Mouse (Mus musculus): ENCODE measurements around the gene 4931428F04Rik. TPM values are rescaled to one million over a fixed set of nuclear protein-coding genes. Genes with fewer than 3 reads are reported as not detected.
"Not testable (repeated sequence)": the region's sequence is repeated elsewhere in the genome, so short reads cannot be mapped to it uniquely, and the experiment has no call there.

The 4931428F04Rik gene
- polyA plus RNA-seq, 1 experiment from 2014 or later, result 3.2 TPM

DNA sequence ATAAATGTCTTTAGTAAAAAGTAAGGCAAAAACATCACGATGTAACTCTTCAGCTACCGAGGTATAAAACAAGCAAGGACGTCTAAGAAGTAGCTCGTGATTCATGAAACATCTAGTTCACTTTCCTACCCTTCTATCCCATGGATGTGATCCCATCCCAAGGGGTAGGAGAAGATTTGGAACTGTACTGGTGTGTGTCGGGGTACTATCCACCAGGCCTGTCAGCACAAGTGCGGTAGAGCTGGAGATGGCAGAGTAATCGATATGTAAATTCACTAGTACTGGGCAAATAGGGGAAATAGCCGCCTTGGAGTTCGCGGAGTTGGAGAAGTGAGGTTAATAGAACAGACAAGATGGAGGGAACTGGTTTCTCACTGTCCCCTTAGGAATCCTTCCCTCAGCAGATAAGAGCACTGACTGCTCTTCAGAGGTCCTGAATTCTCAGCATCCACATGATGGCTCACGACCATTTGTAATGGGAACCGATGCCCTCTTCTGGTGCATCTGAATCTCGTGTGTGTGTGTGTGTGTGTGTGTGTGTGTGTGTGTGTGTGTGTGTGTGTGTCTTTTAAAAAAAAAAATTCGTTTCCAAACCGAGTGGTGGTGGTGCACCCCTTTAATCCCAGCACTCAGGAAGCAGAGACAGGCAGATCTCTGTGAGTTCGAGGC, 26.3 kb downstream of the 4931428F04Rik start:
- DNase-seq (ENCODE audit: low spot score), result no peak

DNA sequence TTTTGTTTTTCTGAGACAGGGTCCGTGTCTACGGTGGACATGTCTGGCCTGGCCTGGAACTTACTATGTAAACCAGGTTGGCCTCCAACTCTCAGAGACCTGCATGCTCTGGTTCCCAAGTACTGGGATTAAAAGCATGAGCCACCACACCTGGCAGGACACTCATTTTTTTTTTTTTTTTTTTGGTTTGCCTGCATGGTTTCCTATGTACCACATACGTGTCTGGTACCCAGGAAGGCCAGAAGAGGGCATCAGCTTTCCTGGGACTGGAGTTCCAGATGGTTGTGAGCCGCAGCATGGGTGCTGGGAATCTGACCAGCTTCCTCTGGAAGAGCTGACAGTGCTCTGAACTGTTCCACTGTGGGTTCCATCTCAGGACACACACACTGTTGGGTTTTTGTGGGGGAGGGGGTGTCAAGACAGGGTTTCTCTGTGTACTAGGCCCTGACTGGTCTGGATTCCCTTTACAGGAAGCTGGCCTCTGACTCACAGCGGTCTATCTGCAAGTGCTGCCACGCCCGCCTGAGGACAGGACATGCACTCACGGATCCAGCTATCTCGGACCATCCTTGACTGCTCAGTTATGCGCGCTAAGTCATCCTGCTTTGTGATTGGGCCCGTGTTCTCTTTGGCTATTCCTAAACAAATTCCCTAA, 28.2 kb downstream of the 4931428F04Rik start:
- DNase-seq (ENCODE audit: low spot score), result no peak

DNA sequence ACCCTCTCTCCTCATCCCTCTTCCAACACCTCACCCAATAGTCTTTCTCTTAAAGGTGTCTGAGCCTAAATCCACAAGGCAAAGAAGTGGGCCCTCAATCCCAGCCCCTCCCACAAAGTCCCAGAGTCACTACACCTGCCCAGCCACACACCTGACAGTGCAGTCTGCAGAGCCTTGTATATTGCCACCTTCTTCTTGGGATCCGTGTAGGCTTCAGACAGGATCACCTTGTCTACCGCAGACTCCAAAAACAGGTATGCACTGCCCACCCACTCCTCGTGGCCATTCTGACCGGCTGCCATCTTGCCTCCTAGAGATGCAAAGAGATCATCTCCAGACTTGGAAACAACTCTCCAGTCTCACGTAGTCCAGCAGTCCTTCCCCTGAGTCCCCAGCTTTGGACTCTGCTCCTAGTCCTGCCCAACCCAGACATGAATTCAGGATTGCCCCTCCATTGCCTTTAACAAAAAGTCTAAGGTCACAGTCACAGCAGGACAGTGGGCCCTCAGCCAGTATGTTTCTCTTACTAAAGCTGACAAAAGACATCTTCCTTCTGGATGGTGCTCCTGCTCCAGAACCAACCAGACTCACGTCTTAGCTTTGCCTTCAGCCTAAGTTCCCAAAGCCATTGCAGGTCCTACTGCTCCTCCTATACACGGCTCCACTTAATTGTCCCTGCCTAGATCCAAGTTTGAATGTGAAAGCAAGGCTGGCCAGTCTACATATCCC, 29.1 kb downstream of the 4931428F04Rik start:
- no peak for DNase-seq (ENCODE audit: low spot score)

DNA sequence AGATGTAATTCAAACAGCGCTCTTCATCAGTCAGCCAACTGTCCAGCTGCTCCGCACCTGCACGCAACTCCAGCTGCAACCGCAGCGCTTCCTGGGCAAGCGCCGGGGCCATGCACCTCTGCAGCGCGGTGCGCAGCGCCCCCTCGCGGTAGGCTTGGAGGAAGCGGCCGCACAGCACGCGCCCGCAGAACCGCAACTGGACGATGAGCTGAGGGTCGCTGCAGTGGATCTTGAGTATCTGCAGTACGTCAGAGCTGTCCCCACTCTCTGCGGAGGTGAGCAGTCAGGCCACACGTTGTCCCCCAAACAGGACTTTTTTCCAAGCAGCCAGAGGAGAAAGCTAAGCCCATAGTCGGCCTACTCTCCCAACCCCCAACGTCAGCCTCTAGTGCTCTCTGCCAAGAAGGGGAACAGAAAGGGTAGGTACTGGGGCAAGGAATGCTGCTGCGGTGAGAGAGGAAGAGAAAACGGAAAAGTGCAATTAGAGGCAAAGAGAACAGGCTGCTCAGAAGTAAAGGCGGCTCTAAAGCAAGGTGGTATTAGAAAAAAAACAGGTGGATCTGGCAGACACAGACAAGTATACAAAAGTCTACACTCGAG, 29.8 kb downstream of the 4931428F04Rik start:
- DNase-seq (ENCODE audit: low spot score), result peak; percentile 88

DNA sequence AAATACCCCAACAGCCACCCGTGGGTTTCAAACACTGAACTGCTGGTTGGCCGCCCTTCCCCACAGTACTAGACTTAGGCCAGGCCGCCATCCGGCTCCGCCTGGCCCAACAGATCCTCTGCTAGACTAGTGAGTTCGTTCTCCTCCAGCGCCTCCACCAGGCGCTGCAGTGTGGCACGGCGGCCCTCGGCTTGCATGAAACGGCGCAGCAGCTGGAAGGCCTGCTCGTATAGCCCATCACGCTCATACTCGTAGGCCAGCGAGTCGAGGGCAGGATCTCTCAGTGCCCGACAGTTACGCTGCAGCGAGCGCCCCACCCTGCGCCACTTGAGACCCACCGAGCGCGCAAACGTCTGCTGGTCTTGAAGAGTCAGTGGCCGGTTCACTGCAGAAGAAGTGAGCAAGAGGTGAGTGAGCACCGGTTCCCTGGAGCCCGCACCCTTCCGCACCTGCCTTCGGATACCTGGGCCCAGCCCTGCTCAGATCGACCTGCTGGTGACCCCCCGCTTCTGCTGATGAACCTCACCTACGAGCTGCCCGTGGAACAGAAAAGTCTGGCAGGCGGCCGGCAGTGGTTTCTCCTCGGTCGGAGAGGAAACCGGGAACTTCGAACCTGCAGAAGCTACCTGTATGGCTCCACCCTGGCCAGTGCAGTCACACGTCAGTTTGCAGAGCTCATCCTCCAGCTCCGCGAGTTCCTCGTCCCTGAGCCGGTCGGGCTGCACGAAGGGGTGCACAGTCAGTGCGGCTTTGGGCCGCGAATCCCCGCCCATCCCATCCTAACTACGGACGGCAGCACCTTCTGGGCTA, 30.5 kb downstream of the 4931428F04Rik start:
- DNase-seq (ENCODE audit: low spot score), result peak; percentile 6

DNA sequence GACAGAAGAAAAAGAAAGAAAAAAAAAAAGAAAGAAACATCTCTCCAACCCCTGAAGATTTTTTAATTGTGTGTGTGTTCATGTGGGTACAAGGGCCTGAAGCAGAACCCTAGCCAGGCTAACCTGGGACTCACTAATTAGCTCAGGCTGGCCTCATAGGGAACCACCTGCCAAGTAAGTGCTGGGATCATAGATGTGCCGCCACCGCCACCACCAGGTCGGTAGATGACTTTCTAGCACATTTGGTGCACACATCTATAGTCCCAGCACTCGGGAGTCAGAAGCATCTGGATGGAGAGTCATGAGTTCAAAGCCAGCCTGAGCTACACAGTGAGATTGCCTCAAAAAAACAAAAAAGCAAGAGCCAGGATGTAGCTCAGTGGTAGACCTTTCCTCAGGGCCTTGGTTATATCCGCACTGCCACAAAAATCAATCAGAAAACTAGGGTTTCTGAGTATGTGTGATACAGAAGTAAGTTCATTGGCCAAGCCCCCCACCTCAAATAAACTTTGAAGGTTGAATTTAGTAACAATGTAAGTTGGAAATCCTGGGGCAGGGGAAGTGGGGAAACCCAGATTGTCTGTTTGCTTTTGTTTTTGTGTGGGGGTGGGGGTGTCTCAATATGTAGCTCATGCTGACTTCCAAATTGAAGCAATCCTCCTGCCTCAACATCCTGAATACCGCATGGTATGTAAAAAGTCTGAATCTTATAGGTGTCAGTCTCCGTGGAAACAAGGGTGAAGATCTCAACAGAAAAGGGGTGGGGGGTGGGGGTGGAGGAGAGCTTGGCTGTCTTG, 32.1 kb downstream of the 4931428F04Rik start:
- no peak for DNase-seq (ENCODE audit: low spot score)

DNA sequence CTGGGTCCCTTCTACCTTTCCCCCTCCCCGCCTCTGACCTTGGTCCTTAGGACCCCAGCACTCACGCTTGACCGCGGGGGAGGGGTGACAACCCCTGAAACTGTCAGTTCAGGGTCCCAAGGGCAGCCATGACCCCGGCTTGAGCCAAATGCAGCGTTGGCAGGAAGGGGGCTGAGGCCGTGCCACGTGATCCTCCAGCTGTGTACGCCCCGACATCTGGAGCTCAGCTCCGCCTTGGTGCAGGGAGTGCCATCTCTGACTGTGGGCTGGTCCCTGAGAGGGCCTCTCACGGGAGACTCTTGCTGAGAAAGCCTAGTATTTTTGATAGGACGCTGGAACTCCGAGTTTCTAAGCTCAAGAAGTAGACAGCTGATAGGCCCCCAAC, 34.7 kb downstream of the 4931428F04Rik start, which contains the start of gene B3gnt9:
TSS of gene B3gnt9 (minus strand) at position 188 of the 385 bp plus-strand sequence.
- DNase-seq (ENCODE audit: low spot score), result peak; percentile 85

DNA sequence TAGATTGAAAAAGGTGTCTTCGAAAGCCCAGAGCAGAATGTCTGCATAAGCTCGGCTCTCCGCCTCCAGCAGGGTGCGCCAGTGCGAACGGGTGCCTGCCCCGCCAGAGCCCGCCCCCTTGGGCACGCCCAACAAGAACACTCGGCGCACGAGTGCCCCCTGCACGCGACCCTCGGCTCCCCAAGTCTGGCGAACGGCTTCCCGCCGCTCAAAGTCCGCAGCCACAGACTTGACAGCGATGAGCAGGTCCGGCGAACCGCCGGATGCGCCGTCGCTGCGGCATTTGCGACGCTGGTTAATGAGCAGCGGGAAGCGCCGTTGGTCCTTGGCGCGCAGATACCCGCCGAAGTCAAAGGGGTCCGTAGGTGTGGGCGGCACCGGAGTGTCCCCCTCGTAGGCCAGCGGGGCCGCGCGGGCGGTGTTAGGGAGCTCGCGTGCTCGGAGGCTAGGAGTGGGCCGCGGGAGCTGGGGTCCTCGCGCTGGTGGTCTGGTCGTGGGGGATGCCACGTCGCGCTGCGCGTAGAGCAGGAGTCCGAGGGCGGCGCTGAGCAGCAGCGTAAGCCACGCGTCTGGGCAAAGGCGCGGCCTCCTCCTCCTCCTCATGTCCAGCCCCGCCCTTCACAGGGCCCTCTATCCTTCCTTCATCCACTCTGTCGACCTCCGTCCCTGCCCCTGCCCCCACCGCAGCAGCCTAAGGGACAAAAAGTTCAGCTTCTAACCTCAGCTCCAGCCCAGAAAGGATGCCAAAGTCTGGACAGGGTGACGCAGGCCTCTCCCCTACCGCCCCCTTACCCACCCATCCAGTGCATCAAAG, 35.3 kb downstream of the 4931428F04Rik start:
- peak; percentile 91 for DNase-seq (ENCODE audit: low spot score)

DNA sequence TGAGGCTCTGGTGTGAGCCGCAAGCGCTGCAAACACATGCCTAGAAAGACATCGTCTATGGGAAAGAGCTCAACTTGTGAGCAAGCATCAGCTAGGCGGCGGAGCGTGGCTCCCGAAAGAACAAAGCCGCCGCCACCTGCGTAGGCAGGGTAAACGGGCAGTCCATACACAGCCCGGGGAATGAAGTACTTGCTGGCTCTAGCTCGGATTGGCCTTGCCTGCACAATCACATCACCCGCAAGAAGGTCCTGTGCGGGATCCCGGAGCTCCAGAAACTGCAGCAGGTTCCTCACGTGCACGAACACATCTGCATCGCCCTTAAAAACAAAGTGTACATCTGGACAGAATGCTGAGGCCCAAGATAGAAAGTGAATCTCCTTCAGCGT, 35.9 kb downstream of the 4931428F04Rik start:
- DNase-seq (ENCODE audit: low spot score), result no peak

DNA sequence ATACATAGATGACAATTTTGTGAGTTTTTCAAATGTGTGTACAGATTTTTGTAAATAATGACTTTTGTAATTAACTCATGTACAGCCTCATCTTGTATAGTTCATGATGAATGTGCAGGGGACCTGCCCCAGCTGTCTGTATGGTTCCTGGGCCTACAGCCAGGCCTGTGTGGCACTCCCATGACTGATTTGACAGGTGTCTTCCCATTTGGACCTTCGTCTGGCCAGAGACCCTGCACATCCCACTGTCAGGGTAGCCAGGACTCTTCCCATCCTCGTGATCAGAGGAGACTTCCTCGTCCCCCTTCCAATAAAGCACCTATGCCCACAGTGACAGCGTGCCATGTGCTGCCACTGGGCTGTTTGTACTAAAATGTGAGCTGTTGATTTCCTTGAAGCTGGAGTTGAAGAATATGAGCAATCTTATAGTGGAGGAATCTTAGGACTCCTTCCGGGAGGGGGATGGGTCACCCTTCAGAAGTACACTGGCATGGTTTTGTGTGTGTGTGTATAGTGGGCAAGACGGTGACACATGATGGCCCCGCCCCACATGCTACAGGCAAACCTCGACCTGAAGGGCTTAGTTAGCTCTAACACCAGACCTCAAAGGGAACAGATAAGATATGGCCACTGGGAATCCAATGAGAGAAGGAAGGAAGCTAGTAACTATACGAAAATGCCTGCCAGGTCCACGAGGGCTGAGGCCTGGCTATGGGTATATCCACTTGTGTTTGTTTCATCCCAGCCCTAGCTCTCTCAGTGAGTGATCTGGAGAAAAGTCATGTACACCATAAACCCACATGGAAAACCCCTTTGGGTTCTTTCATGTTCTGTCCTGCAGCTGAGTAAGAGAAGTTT, 36.8 kb downstream of the 4931428F04Rik start:
- no peak for DNase-seq (ENCODE audit: low spot score)

DNA sequence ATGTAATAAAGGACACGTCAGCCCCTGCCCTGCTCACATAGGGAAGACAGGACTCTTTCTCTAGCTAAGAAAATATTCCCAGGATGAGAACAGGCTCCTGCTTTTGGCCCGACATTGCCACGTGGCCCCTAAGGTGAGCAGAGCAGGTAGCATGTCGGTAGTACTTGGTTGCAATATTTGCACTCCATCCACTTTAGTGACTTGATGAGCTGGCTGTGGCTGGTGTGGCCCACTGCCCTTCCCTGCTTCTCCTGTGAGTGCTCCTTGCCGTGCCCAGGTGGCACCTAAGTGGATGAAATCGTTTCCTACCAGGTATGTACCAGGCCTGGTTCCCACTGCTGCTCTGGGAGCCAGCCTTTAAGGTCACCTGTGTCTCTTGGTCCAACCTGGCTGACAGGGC, 37.7 kb downstream of the 4931428F04Rik start:
- DNase-seq (ENCODE audit: low spot score), result no peak

DNA sequence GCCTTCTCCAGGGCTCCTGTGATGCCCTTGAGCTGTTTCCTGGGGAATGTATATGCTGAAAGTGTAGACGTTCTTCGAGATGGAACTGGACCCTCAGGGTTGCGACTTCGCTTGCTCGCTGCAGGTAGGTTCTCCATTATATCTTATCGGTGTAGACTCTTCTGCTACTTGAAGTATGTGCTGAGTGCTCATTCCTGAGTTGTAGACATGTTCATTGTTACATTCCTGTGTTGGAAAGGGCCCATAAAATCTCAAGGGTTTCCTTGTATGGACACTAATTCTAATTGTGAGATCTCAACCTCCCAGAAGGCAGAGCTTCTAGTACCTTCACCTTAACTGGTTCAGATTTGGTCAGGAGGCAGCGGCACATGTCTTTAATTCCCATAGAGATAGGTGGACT, 48.6 kb downstream of the 4931428F04Rik start:
- DNase-seq (ENCODE audit: low spot score), result no peak

DNA sequence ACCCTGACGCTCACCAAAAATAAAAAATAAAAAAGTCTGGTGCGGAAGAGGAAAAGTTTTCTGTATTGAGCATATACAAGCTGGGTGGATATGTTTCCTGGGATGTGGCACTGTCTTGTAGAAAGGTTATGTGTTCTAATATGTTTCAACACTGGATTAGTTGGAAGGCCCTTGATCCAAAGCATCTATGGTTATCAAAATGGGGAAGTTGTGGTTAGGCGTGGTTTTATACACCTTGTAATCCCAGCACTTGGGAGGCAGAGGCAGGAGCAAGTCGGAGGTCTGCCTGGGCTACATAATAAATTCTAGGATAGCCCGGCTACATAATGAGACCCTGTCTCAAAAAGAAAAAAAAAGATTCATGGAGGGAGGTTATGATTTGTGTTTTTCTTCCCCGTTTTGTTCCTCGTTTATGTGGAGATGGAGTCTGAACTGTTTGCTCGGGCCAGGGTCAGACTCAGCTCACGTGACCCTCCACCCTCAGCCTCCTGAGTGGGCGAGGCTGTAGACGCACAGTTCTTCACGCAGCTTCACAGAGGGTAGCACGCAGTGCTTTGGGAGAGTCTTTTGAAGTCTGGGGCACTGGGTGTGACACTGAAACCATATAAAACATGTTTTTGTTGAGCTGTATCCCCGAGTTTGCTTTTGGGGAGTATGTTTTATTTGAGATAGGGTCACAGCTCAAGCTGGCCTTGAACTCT, 52.1 kb downstream of the 4931428F04Rik start:
- DNase-seq (ENCODE audit: low spot score), result no peak

DNA sequence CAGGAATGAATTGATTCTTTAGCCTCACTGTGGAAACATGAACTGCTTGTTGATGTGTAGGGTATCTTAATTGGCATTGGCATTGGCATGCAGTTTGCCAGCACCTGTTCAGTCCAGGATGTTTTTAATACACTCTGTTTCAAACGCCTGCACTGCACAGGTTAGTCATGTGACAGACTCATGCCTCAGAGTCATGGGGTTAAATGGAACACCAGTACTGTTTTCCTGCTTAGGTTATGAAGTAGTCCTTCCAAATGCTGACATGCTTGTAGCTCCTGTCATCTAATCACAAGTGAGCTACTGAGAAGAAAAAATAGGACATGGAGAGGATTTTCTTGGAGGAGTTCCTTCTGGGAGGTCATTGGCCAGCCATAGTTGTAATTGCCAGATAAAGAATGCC, 54.5 kb downstream of the 4931428F04Rik start:
- no peak for DNase-seq (ENCODE audit: low spot score)

DNA sequence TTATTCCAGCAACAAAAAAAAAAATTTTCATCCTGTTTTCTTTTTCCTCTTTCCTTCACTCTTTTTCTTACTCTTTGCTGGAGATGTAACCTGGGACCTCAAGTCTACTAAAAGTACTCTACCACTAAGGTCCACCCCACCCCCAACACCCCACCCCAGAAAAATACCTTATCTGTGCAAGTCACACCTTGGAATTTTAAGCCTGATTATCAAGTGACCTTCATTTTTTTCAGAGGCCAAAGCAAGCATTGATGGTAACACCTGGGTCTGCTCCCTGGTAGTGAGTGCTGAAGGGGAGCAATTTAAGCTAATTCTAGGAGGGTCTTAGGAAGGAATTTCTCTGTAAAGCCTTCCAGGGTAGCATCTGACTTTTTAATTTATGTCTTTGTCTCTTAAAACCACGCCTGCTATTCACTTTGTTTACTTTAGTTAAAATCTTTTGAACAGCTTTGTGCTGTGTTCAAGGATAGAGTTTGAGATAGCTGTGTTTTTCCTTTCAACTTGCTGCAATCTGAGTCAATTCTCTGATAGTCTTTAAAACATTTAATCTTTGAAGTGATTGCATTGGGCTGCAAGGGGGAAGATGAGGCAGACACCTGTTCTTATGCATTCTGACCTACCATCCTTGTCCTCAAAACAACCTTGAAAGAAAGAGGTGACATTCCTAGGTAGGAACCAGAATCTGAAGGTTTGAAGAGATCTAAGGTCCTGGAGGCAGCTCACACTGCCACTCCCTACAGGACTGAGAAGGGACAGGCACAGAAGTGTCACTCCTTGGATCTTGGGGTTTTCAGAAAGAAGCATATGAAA, 56.3 kb downstream of the 4931428F04Rik start:
- no peak for DNase-seq (ENCODE audit: low spot score)

DNA sequence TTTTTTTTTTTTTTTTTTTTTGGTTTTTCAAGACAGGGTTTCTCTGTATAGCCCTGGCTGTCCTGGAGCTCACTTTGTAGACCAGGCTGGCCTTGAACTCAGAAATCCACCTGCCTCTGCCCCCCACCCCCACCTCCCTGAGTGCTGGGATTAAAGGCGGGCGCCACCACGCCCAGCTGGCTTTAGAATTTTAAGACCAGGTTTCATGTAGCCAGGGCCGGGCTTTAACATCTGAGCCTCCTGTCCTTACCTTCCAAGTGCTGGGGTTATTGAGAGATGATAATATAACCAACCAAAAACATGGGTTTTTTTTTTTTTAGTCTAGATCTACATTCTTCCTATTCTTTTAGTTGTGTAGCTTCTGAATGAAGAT, 57.4 kb downstream of the 4931428F04Rik start:
- DNase-seq (ENCODE audit: low spot score), result not testable (repeated sequence)
